Mouse (Mus musculus) adipose tissue, adult 10 weeks (tissue): Measurements from ENCODE around the gene Gzme. TPM values are rescaled to one million over a fixed set of nuclear protein-coding genes. Genes with fewer than 3 reads are reported as not detected.

ENCODE experiments used
- polyA plus RNA-seq: library from polyadenylated mRNA; stranded (reverse); fragments of 350-450 nt; fragmentation: Illumina TruSeq; extraction: RNeasy Lipid Tissue Mini Kit (QIAGEN cat#74804); gene quantifications from one replicate; pipeline ENCODE4 v1.2.3, GENCODE M21; 2014; ENCODE audit warnings: low read depth, low replicate concordance

Gene Gzme
- not detected for polyA plus RNA-seq

GRCm38 (mm10) chr14:56120525-56120924 is at the start of gene Gzme:
TSS of gene Gzme (minus strand) at chr14:56120625.

GRCm38 (mm10) chr14:56159479-56159878 is 39.1 kb upstream of the Gzme start, which contains the start of gene Gzmg:
TSS of gene Gzmg (minus strand) at chr14:56159579.

GRCm38 (mm10) chr14:56132508-56132907 is 12.1 kb upstream of the Gzme start, which contains the start of gene Gzmd:
TSS of gene Gzmd (minus strand) at chr14:56132608.

GRCm38 (mm10) chr14:56102386-56102785 is 18.0 kb downstream of the Gzme start, which contains the start of gene Ctsg:
TSS of gene Ctsg (minus strand) at chr14:56102574.

GRCm38 (mm10) chr14:56085167-56085566 is 35.3 kb downstream of the Gzme start, which contains the start of gene Mcpt8:
TSS of gene Mcpt8 (minus strand) at chr14:56085273.

Other genes starting within 250 kb of the Gzme start
- 0.21 TPM for gene Cbln3, start 236.2 kb downstream of the Gzme start, polyA plus RNA-seq
- 19.3 TPM for gene Khnyn, start 235.7 kb downstream of the Gzme start, polyA plus RNA-seq
- gene Sdr39u1, start 220.3 kb downstream of the Gzme start, polyA plus RNA-seq = 52.9 TPM
- gene Cma1, start 175.9 kb downstream of the Gzme start, polyA plus RNA-seq = 7.3 TPM
- not detected for gene Cma2, start 169.6 kb downstream of the Gzme start, polyA plus RNA-seq
- gene Mcpt1, start 102.7 kb downstream of the Gzme start, polyA plus RNA-seq = not detected
- not detected for gene Mcpt9, start 90.1 kb downstream of the Gzme start, polyA plus RNA-seq
- not detected for gene Mcpt2, start 78.6 kb downstream of the Gzme start, polyA plus RNA-seq
- 7.4 TPM for gene Mcpt4, start 58.3 kb downstream of the Gzme start, polyA plus RNA-seq
- not detected for gene Mcpt8, start 35.4 kb downstream of the Gzme start, polyA plus RNA-seq
- gene Ctsg, start 18.1 kb downstream of the Gzme start, polyA plus RNA-seq = not detected
- gene Gzmd, start 12.0 kb upstream of the Gzme start, polyA plus RNA-seq = not detected
- not detected for gene Gzmg, start 39.0 kb upstream of the Gzme start, polyA plus RNA-seq
- 0.35 TPM for gene Gzmn, start 54.0 kb upstream of the Gzme start, polyA plus RNA-seq
- not detected for gene Gzmf, start 90.8 kb upstream of the Gzme start, polyA plus RNA-seq
- gene Gzmc, start 114.0 kb upstream of the Gzme start, polyA plus RNA-seq = 0.76 TPM
- gene Gzmb, start 141.6 kb upstream of the Gzme start, polyA plus RNA-seq = 1.4 TPM
- gene Atp12a, start 244.4 kb upstream of the Gzme start, polyA plus RNA-seq = 0.50 TPM